Mouse (Mus musculus) c-Kit-positive CD71-positive TER-119-negative erythroid progenitor cells, embryonic 14.5 days (primary cell): ENCODE data around the gene Agap1.

Source experiments
- DNase-seq: peaks from one replicate; pipeline ENCODE4 v3.0.0-alpha.2; 2013; ENCODE audit warnings: low read depth

Gene Agap1

DNA sequence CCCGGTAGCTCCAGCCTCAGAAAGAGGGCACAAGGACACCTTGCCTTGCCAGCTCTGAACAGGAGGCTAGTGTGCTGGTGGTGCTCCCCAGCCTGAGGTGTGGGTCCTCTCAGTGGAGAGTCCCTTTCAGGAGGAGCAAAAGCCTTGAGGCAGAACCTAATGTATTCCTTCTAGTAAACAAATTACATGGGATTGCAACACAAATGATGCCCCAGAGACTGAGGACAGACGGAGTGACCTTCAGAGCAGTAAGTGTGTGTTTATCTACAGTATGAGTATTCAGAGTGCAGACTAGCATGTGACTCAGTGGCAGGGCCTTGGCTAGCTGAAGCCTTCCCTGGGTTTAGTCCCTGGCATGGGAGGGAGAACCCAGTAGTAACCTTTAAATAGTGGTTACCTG lies 165.4 kb downstream of the Agap1 start:
- no peak for DNase-seq

- no peak for DNase-seq
Measured at GRCm38 (mm10) chr1:89621014-89621791, 166.6 kb downstream of the Agap1 start.

DNA sequence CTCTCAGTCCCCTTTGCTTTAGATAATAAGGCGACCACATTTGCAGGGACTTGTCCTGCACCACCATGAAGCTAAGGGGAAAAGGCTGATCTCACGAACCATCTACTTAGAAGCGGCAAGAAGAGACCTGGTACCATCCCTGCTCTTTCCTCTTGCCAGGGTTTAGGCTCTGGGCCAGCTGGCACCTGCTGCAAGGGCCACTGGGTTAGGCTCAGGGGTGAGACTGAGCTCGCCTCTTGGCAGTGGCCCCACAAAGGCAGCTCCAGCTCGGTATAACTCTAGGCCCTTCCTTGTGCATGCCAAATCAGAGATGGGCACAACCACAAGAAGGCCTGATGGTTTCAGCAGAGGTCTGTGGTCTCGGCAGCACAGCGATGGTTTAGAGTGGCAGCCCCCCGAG lies 167.3 kb downstream of the Agap1 start:
- DNase-seq: no peak

- no peak for DNase-seq
Measured at GRCm38 (mm10) chr1:89622801-89623200, 168.2 kb downstream of the Agap1 start.

DNA sequence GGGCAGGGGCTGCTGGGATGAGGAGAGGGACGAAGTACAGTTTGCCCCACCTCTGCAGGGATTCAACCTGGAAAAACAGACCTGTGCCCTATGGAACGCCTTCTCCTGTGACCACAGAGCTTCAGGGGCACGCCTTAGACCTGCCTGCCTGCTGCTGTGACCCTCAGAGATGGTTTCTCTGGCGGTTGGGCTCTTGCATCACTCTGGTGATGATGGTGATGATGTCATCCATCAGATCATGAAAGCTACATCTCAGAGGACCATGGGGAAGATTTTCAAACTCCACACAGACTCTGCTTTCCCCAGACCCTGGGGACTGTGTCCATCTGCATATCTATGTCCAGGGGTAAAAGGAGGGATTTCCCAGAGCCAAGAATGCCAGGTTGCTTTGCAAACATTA lies 170.7 kb downstream of the Agap1 start:
- DNase-seq: no peak

- no peak for DNase-seq
Measured at GRCm38 (mm10) chr1:89625967-89626366, 171.4 kb downstream of the Agap1 start.

DNA sequence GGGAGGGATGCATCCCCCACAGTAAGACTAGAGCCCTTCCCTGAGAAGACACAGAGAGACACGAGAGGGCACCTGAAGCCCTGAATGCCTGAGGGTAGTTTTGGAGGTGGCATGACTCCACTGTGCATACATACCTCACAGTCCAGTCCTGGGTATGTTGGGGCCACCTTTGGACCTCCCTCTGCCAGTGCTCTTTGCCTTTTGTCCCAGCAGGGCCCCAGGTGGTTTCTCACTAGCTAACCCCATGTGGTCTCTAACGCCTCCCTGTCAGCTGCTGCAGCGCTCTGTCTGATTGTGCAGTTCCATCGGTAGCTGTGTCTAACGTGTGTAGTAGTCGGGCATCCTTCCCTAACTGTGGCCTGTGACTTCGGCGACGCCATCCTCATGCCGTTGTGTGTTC lies 172.3 kb downstream of the Agap1 start:
- DNase-seq: no peak

DNA sequence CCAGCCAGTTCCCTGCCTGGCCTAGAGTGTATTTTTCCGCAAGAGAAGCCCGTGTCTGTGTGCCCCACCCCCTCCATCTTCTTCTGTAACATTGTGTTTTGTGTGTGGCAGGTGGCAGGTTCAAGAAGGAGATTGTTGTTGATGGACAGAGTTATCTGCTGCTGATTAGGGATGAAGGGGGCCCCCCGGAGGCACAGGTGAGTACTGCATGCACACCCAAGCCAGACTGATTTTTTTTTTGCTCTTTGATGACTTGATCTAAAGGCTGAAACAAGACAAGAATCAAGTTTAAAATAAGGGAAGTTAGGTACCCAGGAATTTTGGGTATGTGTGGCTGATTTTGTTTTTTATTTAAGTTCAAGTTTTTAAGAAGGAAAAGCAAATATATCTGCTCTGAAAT lies 173.0 kb downstream of the Agap1 start:
- no peak for DNase-seq

DNA sequence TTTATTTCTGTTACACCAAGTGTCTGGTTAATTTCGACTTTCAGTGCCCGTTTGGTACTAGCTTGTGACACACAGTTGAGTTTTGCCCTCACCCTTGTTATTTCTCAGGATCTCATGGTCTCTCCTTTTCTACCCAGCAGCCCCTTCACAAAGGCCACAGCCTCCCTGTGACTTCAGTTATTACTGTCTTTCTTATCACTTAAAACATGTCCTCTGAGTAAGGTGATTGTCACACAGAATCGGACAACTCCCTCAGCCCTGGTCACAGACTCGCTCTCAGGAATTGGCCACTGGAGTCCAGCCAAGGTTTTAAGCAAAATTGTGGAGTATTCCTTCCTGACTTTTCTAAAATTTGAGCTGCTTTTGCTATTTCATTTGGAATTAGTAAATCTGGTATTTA lies 176.2 kb downstream of the Agap1 start:
- DNase-seq: no peak

DNA sequence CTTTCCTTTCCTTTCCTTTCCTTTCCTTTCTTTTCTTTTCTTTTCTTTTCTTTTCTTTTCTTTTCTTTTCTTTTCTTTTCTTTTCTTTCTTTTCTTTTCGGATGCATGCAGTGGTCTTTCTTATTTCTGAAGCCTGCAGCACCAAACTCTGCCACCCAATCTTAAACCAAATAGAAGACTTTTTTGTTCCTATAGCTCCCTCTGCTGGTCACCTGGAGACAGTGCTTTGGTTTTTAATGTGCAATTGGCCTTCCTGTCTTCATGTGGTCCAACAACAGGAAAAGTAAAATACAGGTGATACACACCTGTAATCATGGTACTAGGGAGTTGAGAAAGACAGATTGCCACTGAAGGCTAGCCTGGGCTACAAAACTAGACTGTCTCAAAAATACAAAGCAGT lies 177.1 kb downstream of the Agap1 start:
- DNase-seq: peak; percentile 38

GRCm38 (mm10) chr1:89634055-89634454 lies 179.4 kb downstream of the Agap1 start:
- no peak for DNase-seq

- DNase-seq: no peak
Measured at GRCm38 (mm10) chr1:89635131-89635530, 180.5 kb downstream of the Agap1 start.

GRCm38 (mm10) chr1:89637670-89638069 lies 183.1 kb downstream of the Agap1 start:
- no peak for DNase-seq

- peak; percentile 44 for DNase-seq
Measured at GRCm38 (mm10) chr1:89643445-89644100, 189.0 kb downstream of the Agap1 start.

DNA sequence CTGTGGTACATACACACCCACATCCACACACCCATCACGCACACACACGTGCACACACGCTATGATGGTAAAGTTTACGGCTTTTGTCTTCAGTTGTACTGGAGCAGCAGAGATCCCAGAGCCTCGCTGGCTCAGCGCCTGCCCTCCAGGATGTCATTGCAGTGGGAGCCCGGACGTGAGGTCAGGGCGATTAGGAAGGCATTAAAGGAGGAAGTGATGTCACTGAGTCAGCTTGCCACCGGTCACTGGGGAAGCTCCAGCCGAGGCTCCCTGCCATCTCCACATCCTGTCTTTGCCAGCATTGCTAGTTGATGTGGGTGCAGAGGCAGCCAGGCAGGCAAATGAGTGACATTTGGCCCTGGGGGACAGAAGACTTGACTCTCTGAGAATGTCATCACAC lies 189.5 kb downstream of the Agap1 start:
- no peak for DNase-seq

DNA sequence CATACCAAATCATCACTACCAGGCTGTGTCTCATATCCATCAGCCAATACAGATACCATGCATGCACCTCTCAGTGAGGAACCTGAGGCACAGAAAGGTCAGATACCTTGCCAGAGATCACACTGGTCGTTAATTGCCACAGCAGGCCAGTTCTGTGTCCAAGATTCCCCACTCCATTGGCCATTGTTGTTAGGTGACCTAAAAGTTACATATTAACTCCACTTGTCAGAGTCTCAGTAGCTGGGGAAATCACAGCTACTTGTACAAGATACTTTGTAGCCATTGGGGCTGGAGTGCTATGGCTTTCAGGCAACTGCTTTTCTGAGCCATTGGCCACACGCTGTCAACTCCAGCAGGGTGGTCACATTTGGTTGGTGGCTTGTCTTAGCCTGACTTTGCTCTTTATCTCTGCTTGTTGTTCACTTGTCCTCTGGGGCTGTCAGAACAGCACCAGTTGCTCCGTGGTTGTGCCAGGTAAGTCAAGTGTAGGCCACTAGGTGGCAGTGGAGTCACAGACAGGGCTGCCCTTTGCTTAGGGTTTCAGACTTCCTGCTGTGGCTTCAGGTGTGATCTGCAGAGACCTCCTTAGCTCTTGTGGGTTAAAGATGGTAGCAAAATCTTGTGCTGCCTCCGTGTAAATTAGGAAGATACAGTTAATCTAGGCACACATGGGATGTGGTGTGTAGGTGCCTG lies 191.9 kb downstream of the Agap1 start:
- DNase-seq: peak; percentile 38

DNA sequence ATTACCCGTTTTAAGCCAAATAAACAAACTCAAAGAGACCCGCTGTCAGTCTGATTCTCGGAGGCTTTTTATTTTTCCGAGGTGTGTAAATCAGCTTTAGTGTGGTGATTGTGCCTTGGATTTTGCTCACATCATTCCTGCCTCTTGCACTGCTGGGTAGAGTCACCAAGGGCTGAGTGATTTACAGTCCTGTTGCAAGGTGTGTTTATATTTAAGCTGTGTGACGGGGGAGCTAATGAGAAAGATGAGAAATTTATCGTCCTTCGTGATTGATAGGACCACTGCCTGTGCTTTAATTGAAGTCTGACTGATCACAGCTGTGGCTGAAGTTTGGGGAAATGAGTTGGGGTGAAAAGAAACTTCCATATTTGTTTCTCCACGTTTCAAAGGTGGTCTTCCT lies 192.9 kb downstream of the Agap1 start:
- no peak for DNase-seq

- no peak for DNase-seq
Measured at GRCm38 (mm10) chr1:89650557-89650956, 196.0 kb downstream of the Agap1 start.

DNA sequence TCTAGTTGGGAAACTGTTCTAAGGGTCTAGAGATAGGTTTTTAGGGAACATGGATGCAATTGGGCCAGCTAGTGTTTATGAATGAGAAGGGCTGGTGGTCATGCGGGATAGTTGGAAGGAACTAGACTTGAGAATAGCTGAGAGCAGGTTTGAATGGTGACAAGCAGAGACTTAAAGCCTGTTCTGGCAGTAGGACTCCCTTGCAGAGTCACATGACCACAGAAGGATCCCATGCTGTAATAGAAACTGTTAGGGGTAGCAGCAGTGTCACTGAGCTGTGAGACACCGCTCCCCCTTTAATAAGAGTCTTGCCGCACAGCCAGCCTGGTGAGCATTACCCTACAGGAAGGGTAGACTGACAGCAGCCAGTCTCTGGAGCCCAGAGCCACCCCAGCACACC lies 201.6 kb downstream of the Agap1 start:
- no peak for DNase-seq

DNA sequence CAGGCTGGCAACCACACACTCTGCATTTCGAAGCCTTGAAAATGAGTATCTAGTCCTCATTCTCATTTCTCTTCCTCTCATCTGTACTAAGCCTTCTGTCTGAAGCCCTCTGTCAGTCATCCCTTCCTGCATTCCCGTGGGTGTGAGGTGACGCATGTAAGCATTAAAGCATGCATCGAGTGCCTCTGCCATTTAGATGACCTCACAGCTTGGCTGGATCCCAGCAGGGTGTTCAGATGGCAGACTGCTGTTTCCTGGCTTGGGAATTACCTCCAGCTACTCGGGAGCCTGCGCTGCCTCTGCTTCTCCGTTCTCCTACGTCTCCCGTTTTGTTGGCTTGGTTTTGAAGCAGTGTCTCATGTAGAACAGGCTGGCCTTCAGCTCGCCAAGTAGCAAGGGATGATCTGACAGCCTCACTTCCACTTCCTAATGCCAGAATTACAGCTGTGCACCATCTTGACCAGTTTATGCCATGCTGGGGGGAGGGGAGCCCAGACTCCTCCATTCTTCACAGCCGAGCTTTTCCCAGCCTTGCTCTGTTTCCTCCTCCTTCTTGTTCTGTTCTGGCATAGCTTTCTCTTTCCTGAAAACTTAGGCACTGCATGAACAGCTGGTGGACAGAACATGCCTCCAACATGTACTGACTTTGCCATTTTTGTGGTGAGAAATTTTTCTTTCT lies 202.2 kb downstream of the Agap1 start:
- no peak for DNase-seq

DNA sequence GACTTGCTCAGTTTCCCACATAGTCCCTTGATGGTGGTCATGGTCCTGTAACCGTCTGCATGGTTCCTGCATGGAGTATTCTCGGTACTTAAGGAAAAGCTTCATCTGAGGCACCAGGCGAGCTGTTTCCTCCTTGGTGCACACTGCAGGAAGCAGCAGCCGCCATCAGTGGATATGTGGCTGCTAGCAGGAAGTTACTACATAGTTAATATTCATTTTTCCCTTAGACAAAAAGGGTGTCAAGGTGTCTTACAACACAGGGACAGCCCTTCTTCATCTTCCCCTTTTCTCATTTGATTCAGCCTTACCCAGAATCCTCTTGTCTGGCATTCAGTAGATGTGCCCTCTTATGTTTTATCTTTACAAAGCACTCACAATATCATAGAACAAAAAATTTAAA lies 206.2 kb downstream of the Agap1 start:
- DNase-seq: no peak

GRCm38 (mm10) chr1:89666154-89666553 lies 211.5 kb downstream of the Agap1 start:
- DNase-seq: no peak

DNA sequence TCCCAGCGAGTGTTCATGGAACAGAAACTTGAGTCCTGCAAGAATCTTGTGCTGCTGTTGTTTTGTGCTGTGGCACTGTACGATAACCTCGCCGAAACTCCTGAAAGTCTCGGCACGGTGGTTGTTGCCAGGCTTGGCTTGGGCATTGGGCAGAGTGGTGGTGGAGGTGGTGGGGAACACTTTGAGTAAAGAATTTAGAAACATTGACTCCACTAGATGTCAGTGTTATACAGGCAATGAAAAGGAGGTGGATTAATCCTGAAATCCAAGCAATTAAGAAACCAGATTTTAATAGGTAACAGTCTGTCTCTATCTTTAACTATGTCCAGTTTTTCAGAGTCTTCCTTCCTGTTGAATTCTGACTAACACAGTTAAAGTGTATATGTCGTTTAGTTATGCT lies 212.8 kb downstream of the Agap1 start:
- DNase-seq: no peak
